Mouse (Mus musculus): ENCODE results near the gene Selenbp1. TPM values are rescaled to one million over a fixed set of nuclear protein-coding genes. Genes with fewer than 3 reads are reported as not detected.
"Not testable (repeated sequence)": the region's sequence is repeated elsewhere in the genome, so short reads cannot be mapped to it uniquely, and the experiment has no call there.

The Selenbp1 gene
- polyA plus RNA-seq, 1 experiment from 2014 or later = 9.0 TPM

DNA sequence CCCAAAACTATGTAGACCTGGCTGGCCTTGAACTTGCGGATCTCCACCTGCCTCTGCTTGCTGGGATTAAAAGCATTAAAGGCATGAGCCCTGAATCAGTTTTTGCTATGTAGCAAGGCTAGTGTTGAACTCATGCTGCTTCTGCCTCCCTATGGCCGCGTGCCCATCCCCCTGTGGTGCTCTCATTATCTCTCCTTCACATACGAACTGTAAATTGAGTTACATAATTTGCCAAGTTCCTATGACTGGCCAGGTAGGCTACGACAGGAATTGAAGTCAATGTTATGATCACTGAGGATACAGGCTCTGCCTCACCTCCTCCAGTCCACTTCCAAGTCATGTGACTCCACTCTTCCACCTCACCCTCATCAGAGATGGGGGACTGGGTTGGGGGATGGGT is 3.3 kb downstream of the Selenbp1 start:
- not testable (repeated sequence) for H3K9ac ChIP-seq (replicated peaks); H3K9me3 ChIP-seq; H3K4me2 ChIP-seq (replicated peaks); H3K4me3 ChIP-seq (replicated peaks); H3K27me3 ChIP-seq; H3K36me3 ChIP-seq; ATAC-seq; H3K27ac ChIP-seq
- H3K4me1 ChIP-seq (replicated peaks) = peaks cover 11% of the 10 kb centered on the region
- 81% methylated on average over 5 of the region's 5 CpGs for WGBS

DNA sequence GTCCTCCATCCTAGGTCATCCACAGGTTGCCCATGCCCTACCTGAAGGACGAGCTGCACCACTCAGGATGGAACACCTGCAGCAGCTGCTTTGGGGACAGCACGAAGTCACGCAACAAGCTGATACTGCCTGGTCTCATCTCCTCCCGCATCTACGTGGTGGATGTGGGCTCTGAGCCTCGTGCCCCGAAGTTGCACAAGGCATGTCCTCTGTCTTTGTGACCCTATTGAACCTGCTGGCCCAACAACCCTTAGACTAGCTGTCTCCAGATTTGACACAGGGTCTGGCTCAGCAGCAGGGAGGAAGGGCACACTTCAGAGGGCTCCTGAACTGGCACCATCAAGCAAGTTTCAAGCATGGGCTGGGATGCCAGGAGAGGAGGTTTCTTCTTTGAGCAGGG is 4.3 kb downstream of the Selenbp1 start:
- H3K4me2 ChIP-seq (replicated peaks); H3K4me3 ChIP-seq (replicated peaks); H3K9ac ChIP-seq (replicated peaks); H3K27me3 ChIP-seq; H3K9me3 ChIP-seq; H3K27ac ChIP-seq; H3K36me3 ChIP-seq; ATAC-seq: not testable (repeated sequence)
- 94% methylated on average over 6 of the region's 7 CpGs for WGBS
- peaks cover 11% of the 10 kb centered on the region for H3K4me1 ChIP-seq (replicated peaks)

DNA sequence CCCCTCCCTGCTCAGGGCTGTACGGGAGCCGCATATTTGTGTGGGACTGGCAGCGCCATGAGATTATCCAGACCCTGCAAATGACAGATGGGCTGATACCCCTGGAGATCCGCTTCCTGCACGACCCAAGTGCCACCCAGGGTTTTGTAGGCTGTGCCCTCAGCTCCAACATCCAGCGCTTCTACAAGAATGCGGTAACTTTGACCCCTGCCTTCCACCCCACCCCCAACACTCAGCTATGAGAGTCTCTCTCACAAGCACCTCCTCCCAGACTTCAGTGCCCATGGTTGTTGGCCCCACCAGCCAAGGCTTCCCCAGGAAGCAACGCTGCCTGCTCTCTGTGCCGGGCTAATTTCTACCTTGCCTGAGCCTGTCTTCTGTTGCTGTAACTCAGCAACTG is 7.2 kb downstream of the Selenbp1 start:
- H3K9me3 ChIP-seq; H3K4me1 ChIP-seq (replicated peaks); H3K36me3 ChIP-seq; H3K4me3 ChIP-seq (replicated peaks); H3K4me2 ChIP-seq (replicated peaks); ATAC-seq; H3K27ac ChIP-seq; H3K27me3 ChIP-seq; H3K9ac ChIP-seq (replicated peaks): not testable (repeated sequence)
- WGBS = 78% methylated on average over 9 of the region's 9 CpGs

DNA sequence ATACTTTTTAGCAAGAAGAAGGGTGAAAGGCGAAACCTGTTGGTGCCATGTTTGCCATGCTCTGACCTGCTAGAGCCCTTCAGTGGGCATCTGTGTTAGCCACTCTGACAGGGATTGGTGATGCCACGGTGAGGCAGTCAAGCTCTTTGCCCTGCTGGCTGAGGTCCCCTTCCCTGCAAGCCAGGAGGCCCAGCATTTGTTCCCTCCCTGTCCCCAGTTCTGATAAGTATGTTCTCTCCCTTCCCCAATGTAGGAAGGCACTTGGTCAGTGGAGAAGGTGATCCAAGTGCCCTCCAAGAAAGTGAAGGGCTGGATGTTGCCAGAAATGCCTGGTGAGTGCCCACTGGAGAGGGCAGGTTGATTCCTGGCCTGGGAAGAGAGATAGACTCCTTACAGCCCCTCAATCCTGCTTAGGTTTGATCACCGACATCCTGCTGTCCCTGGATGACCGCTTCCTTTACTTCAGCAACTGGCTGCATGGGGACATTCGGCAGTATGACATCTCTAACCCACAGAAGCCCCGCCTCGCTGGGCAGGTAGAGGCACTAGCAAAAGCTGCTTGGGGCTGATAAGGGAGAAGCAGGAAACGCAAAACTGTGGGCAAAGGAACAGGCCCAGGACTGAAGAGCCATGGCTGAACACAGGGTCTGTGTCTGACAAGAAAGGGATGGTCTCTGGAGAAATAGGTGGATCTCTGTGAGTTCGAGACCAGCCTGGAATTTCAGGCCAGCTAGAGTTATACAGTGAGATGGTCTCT is 9.5 kb downstream of the Selenbp1 start:
- H3K4me2 ChIP-seq (replicated peaks); H3K4me3 ChIP-seq (replicated peaks); H3K27me3 ChIP-seq; ATAC-seq; H3K9me3 ChIP-seq; H3K36me3 ChIP-seq; H3K27ac ChIP-seq; H3K4me1 ChIP-seq (replicated peaks); H3K9ac ChIP-seq (replicated peaks): not testable (repeated sequence)
- 80% methylated on average over 8 of the region's 9 CpGs for WGBS

DNA sequence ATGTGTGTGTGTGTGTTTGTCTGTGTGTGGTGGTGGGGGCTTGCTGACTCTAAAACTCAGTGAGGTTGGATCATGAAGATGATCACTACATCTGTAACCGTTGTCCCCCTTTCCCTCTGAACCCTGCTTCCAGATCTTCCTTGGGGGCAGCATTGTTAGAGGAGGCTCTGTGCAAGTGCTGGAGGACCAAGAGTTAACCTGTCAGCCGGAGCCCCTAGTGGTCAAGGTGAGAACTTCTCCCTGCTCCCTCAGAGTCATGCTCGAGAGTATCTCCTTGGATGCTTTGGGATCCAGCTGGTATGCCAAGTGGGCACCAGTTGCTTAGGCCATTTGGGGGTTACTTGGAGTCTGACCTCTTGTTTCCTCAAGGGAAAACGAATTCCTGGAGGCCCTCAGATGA is 10.8 kb downstream of the Selenbp1 start:
- H3K9ac ChIP-seq (replicated peaks); H3K9me3 ChIP-seq; ATAC-seq; H3K27ac ChIP-seq; H3K36me3 ChIP-seq; H3K4me1 ChIP-seq (replicated peaks); H3K27me3 ChIP-seq; H3K4me3 ChIP-seq (replicated peaks); H3K4me2 ChIP-seq (replicated peaks): not testable (repeated sequence)
- WGBS = 21% methylated on average over 4 of the region's 4 CpGs

DNA sequence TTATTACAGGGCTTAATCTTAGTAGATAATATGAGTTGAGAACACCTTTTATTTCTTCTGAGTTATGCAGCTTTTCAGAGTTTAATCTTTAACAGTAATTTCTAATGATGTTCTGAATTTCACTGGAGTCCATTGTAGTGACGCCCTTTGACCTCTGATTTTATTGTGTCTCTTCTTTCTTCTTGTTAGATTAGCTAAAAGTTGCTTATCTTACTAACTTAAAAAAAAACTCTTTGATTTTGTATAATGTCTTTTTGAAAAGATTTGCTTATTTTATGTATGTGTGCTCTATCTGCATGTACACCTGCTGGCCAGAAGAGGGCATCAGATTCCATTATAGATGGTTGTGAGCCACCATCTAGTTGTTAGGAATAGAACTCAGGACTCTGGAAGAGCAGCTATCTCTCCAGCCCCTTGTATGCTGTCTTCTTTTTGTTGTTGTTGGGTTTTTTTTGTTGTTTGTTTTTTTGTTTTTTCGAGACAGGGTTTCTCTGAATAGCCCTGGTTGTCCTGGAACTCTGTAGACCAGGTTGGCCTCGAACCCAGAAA is 15.3 kb downstream of the Selenbp1 start:
- Histone ChIP-seq H3K4me2 (replicated peaks) (no peak overlapping the region), H3K4me3 (replicated peaks) (no peak overlapping the region), H3K27ac (no peak overlapping the region), H3K36me3 (no peaks in the 10 kb centered on the region), H3K4me1 (replicated peaks) (peaks cover 6% of the 10 kb centered on the region), H3K9ac (replicated peaks) (no peak overlapping the region), H3K27me3 (no peaks in the 10 kb centered on the region; the same call in 1 of the 2 replicates), H3K9me3 (no peaks in the 10 kb centered on the region)
- no peak for ATAC-seq
- 69% methylated on average over 3 of the region's 3 CpGs for WGBS

DNA sequence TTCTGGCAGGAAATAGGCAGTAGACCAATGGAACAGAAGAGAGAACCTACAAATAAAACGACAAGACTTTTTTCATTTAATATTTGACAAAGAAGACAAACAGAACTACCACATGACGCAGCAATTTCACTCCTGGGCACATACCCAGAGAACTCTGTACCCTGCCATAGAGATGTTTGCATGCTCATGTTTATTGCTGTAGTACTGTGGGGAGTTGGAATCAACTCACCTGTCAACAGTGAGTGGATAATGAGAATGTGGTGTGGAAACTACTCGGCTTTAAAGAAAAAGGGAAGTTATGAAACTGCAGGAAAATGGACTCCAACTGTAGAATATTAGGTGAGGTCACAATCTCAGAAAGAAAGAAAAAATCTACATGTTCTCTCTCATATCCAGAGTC is 16.8 kb downstream of the Selenbp1 start:
- Histone ChIP-seq H3K27me3 (no peaks in the 10 kb centered on the region; the same call in 1 of the 2 replicates), H3K9ac (replicated peaks) (no peak overlapping the region), H3K36me3 (no peaks in the 10 kb centered on the region), H3K4me3 (replicated peaks) (no peak overlapping the region), H3K9me3 (no peaks in the 10 kb centered on the region), H3K4me2 (replicated peaks) (no peak overlapping the region), H3K27ac (no peak overlapping the region), H3K4me1 (replicated peaks) (peaks cover 14% of the 10 kb centered on the region)
- 86% methylated on average over 3 of the region's 3 CpGs for WGBS
- ATAC-seq = no peak

DNA sequence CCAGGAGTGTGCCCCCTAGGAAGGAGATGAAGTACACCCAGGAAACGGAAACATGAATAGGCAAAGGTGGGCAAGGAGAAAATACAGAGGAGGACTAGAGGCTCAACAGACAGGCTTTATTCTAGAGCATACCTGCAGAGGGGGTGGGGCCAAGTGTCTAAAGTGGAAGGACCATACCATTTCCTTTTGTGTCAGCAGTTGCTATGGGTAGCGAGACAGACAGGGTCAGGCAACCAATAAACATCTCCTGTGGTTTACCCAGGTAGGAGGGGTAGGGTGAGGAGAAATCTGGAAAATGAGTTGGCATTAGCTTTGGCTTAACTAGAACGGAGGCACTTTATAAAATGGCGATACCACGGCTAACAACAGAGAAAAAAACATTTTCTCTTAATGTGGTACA is 19.9 kb downstream of the Selenbp1 start:
- no peak overlapping the region for H3K9ac ChIP-seq (replicated peaks)
- 80% methylated on average over 5 of the region's 5 CpGs for WGBS
- H3K4me3 ChIP-seq (replicated peaks) = peak overlapping the region; percentile 67
- no peak for ATAC-seq
- peaks cover 24% of the 10 kb centered on the region for H3K36me3 ChIP-seq
- no peaks in the 10 kb centered on the region; the same call in 1 of the 2 replicates for H3K27me3 ChIP-seq
- H3K9me3 ChIP-seq = no peaks in the 10 kb centered on the region
- peak overlapping the region; percentile 64 for H3K4me2 ChIP-seq (replicated peaks)
- H3K27ac ChIP-seq = no peak overlapping the region
- peaks cover 26% of the 10 kb centered on the region for H3K4me1 ChIP-seq (replicated peaks)

DNA sequence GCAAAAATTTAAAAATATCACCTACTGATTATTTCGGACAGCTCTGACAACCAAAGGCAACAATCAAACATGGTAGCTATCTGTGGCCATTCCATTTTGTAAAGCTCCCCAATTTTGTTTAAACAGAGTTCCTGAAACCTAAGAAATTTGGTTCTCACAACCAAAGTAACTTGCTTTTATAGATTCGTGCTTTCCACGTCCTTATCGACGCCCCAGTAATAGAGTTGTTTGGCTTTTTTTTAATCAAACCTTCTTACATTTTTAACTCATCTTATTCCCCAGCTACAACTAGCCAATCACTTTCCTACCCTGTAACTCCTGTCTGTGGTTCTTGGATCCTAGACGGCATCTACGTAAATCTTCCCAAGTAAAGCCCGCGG is 20.5 kb downstream of the Selenbp1 start:
- Histone ChIP-seq H3K27ac (peak overlapping the region; percentile 97), H3K4me2 (replicated peaks) (peak overlapping the region; percentile 64), H3K9ac (replicated peaks) (peak overlapping the region; percentile 83), H3K4me3 (replicated peaks) (peak overlapping the region; percentile 67), H3K9me3 (no peaks in the 10 kb centered on the region), H3K4me1 (replicated peaks) (peaks cover 26% of the 10 kb centered on the region), H3K36me3 (peaks cover 30% of the 10 kb centered on the region), H3K27me3 (no peaks in the 10 kb centered on the region; the same call in 1 of the 2 replicates)
- 18% methylated on average over 9 of the region's 9 CpGs for WGBS
- no peak for ATAC-seq

DNA sequence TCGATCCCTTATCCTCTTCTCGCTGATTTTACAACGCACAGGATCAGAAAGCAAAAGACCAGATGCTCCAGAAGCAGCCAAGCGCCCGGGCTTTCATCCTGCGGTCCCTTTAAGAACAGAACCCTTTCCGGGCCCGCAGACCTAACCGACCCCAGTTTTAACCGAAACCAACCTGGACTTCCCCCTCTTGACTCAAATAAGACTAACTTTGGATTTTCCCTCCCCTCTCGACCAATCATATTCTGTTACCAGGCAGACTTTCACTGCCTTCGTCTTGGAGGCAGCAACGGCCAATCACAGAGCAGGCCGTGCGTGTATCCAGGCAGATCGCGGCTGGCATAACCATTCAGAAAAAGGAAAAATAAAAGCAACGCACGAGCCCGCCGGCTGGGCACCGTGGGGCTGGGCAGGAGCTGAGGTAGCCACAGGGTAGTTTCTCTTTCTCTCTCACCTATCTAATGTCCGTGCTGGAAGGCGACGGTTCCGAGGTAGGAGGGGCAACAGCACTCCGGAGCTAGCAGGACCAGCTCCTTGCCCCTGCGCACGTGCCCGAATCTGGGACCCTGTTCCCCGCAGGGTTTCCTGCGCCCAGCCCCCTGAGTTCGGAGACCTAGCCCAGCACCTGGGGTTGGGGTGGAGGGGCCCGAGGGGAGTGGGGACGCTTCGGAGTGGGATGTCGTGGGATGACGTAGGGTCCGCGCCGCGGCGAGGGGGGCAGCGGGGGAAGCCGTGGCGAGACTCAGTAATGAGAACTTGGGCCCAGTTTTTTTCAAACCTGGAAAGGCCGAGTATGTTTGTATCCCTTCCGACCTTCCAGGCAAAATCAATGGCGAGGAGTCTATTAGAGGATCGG is 21.1 kb downstream of the Selenbp1 start, which contains the start of gene Rfx5:
Gene Rfx5 (plus strand): TSS at position 312 of the 853 bp plus-strand sequence.
- peak within 1 kb of the TSS; percentile 83 for H3K9ac ChIP-seq (replicated peaks)
- H3K4me2 ChIP-seq (replicated peaks) = peak within 1 kb of the TSS; percentile 64
- H3K4me1 ChIP-seq (replicated peaks) = peaks cover 26% of the 10 kb centered on the region
- peaks cover 36% of the 10 kb centered on the region for H3K36me3 ChIP-seq
- H3K27ac ChIP-seq = peak within 1 kb of the TSS; percentile 97
- peak; percentile 97 for ATAC-seq
- H3K4me3 ChIP-seq (replicated peaks) = peak within 1 kb of the TSS; percentile 67
- under 1% methylated on average over 50 of the region's 50 CpGs for WGBS
- H3K27me3 ChIP-seq = no peaks in the 10 kb centered on the region; the same call in 1 of the 2 replicates
- H3K9me3 ChIP-seq = no peaks in the 10 kb centered on the region

DNA sequence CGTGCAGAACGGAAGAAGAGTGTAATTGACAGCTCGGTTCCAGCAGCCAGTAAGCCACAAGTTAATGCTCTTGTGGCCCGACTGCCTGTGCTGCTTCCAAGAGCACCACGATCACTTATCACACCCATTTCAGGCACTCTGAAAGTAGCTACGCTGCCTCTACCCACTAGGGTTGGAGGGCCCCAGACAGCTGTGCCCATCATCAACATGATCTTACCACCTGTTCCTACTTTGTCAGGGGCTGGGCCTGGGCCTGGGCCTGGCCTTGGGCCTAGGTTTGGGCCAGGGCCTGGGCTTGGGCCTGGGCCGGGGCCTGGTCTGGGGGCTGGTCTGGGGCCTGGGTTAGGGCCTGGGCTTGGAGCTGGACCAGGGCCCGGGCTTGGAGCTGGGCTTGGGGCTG is 25.4 kb downstream of the Selenbp1 start:
- peaks cover 23% of the 10 kb centered on the region for H3K4me1 ChIP-seq (replicated peaks)
- H3K27me3 ChIP-seq = no peaks in the 10 kb centered on the region
- H3K9me3 ChIP-seq = no peaks in the 10 kb centered on the region
- ATAC-seq = no peak
- no peak overlapping the region for H3K4me3 ChIP-seq (replicated peaks)
- H3K9ac ChIP-seq (replicated peaks) = no peak overlapping the region
- H3K27ac ChIP-seq = no peak overlapping the region
- WGBS = 94% methylated on average over 8 of the region's 8 CpGs
- H3K36me3 ChIP-seq = peaks cover 39% of the 10 kb centered on the region
- no peak overlapping the region for H3K4me2 ChIP-seq (replicated peaks)

DNA sequence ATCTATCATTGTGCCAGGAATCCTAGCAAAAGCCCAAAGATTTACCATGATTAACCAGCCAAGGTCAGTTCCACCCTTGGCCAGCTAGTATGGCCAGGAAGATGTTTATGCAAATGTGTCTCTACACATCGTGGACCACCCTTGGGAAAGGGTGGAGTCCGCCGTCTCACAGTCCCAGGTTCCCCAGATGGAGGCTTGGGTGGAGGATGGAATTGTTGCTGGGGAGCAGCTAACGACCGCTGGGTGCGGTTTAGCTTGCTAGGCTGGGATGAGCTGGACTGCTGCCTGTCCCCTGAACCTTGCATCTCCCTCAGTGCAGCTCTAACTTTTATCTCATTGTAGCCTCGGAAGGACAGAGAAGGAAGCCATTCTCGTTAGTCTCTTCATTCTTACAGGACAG is 27.0 kb downstream of the Selenbp1 start:
- no peak overlapping the region for H3K4me3 ChIP-seq (replicated peaks)
- no peak overlapping the region for H3K4me2 ChIP-seq (replicated peaks)
- H3K4me1 ChIP-seq (replicated peaks) = peaks cover 15% of the 10 kb centered on the region
- 0 out of 2 replicates have a peak overlapping the region, but pooled peaks have one; percentile 45 for H3K27ac ChIP-seq
- WGBS = 55% methylated on average over 8 of the region's 8 CpGs
- H3K9me3 ChIP-seq = no peaks in the 10 kb centered on the region
- H3K9ac ChIP-seq (replicated peaks) = peak overlapping the region; percentile 16; the same call in 1 of the 2 replicates
- H3K27me3 ChIP-seq = no peaks in the 10 kb centered on the region
- peaks cover 39% of the 10 kb centered on the region for H3K36me3 ChIP-seq
- no peak for ATAC-seq

Measured in midbrain, embryonic 13.5 days (tissue).